Mouse (Mus musculus): ENCODE measurements around the gene Cdkn2c.
"Not testable (repeated sequence)": the region's sequence is repeated elsewhere in the genome, so short reads cannot be mapped to it uniquely, and the experiment has no call there.

Cdkn2c gene

DNA sequence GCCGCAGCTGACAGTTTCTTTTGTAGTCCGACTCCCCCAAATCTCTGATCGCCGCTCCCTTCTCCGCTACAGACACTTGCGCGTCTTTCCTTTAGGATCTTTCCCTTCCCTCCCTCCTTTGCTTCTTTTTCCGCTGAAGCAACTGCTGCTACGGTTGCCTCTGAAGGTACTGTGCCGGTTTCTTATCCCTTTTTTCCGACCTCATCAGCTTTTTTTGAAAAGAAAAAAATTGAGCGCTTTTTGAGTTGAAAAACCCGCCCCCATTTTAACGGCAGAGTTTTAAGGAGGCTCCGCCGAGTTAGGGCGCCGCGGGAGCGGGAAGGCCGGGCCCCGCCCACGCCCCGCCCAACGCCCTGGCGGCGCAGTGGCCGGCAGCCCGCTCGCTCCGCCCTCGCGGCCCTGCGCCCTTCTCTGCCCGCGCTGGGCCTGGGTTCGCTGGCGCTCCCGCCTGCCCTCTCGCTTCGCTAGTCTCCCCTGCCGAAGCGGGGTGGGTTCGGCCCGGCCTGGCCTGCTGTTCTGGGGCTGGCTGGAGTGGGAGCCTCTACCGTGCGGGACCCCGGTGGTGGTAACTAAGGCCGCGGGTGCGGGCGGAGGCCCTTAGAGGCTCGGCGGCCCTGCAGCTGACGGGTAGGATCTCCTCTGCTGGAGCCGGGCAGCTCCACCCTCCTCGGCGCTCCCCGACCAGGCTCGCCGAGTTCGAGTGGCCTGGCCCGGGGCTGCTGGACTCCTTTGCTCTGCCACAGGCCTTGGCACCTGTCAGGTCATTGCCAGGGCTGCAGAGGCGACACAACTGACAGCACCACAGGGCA, at the start of gene Cdkn2c:
Gene Cdkn2c (minus strand): TSS at position 729 of the 809 bp plus-strand sequence.
- DNase-seq (ENCODE audit: low read depth, low spot score) = peak; percentile 90

DNA sequence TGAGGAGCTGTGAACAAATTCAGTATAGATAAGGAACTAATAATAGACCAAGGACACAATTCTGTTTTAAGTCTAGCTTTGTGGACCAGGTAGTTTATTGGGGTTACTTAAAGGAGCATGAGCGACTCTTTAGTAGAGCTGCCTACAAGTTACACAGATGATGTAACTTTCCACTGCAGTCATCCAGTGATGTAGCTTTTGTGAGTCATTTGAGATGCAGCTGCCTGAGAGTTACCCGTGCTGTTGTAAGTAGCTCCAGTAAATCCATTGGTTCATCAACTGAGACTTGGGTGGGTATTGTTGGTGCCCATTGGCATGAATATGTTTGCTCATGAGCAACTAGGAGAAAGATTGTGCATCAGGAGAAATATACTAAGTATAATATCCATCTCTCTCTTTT, 38.4 kb upstream of the Cdkn2c start:
- peak; percentile 14 for DNase-seq (ENCODE audit: low read depth, low spot score)

GRCm38 (mm10) chr4:109703568-109703967, 36.6 kb upstream of the Cdkn2c start:
- peak; percentile 73 for DNase-seq (ENCODE audit: low read depth, low spot score)

- DNase-seq (ENCODE audit: low read depth, low spot score) = not testable (repeated sequence)
Observed at GRCm38 (mm10) chr4:109700727-109701126, 33.7 kb upstream of the Cdkn2c start.

DNA sequence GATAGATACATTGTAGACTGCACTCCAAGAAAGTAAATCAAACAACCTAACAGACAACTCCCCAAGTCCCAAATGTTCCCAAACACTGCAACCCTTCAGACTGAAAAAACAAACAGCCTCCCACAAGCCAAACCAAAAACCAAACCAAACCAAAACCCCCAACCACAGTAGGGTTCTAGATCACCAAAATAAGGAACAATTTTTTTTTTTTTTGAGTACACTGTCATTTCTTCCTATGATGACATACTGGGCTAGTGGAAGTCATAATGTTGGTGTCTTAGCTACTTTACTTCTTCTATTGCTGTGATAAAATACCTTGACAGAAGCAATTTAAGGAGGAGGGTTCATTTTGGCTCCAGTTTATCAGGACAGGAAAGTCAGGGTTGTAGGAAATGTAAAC, 25.7 kb upstream of the Cdkn2c start:
- no peak for DNase-seq (ENCODE audit: low read depth, low spot score)

GRCm38 (mm10) chr4:109683561-109683960, 16.6 kb upstream of the Cdkn2c start:
- no peak for DNase-seq (ENCODE audit: low read depth, low spot score)

DNA sequence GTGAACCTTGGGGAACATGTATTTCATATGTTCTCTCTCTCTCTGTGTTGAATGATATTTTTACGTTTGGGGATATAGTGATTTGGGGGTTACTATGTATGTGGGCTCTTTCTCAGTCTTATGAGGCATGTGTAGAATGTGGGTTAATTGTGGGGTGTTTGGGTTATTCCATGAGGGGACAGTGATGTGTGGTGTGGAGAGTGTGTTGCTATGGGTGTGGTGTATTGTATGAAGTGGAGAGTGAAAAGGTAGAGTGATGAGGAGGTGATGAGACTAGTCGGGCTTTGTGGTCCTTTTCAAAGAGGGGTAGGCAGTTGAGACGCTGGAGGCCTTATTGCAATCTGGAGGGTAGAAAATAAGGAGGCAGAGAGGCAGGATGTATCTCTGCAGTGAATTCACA, 10.2 kb upstream of the Cdkn2c start:
- DNase-seq (ENCODE audit: low read depth, low spot score) = no peak

GRCm38 (mm10) chr4:109676218-109677215, 9.5 kb upstream of the Cdkn2c start, which contains the start of gene Faf1:
Gene Faf1, plus strand, starts transcription at chr4:109676588.
- DNase-seq (ENCODE audit: low read depth, low spot score) = peak; percentile 99

- no peak for DNase-seq (ENCODE audit: low read depth, low spot score)
Observed at GRCm38 (mm10) chr4:109674097-109674496, 7.1 kb upstream of the Cdkn2c start.

- DNase-seq (ENCODE audit: low read depth, low spot score) = no peak
Observed at GRCm38 (mm10) chr4:109671941-109672340, 5.0 kb upstream of the Cdkn2c start.

DNA sequence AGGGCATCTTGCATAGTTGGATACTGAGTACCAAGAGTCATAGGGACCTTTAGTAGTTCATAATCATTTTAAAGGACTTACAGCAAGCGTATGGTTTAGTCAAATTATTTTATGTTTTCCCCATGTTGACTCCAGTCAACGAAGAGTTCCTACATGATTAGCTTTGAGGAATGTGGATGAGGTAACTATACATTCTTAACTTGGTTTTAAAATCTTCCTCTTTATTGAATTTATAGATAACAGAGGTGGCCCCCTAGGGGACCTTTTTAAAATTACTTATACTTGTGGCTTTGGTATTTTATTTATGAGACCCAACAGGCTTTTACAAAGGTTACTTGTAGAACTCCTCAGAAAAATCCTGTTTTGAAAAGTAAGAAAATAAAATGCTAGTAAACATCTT, 3.2 kb upstream of the Cdkn2c start:
- DNase-seq (ENCODE audit: low read depth, low spot score) = no peak

- DNase-seq (ENCODE audit: low read depth, low spot score) = no peak
Observed at GRCm38 (mm10) chr4:109667518-109667917, 529 bp upstream of the Cdkn2c start.

DNA sequence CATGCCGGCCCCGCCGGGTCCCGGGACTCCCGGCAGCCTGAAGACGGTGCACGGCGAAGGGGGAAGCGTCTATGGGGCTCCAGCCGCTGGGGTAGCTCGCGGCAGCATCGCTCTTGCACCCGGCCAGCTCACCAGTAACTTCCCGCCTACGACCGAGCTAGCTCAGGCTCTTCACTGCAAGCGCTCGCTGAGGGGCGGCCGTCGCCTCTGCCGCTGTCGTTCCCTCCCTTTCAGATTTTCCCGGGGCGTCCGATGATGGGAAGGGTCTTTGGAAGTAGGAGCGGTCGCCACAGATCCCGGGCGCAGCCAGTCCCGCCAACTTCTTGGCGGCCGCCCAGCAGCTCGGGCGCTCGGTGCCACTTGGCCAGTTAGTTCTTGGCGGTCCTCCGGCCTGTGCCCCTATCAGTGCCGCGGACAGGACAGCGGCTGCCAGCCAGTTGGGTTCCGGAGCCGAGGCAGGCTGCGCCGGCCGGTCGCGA, 968 bp downstream of the Cdkn2c start:
- DNase-seq (ENCODE audit: low read depth, low spot score) = peak; percentile 39

DNA sequence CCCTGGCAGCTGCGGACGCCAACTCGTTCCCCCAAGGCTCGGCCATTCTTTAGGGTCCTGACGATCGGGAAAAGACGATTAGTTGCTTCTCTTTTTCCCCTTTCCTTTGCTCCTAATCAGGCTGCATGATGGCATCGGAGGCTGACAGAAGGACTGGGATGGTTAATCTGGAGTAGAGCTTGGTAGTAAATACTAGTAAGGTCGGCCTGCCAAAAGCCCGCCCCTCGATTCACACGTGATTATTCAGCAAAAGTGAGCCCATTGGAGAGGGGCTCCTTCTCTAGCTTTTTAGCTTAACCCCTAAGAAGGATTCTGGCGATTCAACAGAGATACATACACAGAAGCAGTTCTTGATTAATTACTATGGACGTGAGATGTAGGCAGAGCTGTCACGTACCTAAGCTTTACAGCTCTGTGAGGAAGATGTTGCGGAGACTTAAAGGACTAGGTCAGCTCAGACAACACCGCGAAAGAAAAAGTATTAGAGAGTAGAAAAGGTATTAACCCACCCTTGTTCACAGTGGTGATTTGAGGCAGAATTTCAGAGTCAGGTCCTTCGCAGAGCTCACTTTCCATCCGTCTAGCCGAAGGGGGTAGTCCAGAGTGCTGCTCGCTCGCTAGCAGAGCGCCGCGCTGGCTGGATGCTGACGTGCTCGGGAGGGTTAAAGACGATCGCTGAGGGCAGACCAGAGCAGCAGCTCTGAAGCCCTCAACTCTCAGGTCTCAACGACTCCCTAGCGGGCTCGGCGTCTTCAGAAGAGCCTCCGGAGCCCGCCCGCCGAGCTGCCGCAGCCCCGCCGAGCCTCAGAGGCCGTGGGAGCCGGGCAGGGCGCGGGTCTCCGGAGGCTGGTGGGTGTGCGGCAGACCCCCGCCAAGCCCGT, 1.6 kb downstream of the Cdkn2c start:
- DNase-seq (ENCODE audit: low read depth, low spot score) = peak; percentile 54

- DNase-seq (ENCODE audit: low read depth, low spot score) = no peak
Observed at GRCm38 (mm10) chr4:109664091-109664490, 2.9 kb downstream of the Cdkn2c start.

GRCm38 (mm10) chr4:109662271-109662670, 4.7 kb downstream of the Cdkn2c start:
- no peak for DNase-seq (ENCODE audit: low read depth, low spot score)

- DNase-seq (ENCODE audit: low read depth, low spot score) = no peak
Observed at GRCm38 (mm10) chr4:109661183-109661582, 5.8 kb downstream of the Cdkn2c start.

- no peak for DNase-seq (ENCODE audit: low read depth, low spot score)
Observed at GRCm38 (mm10) chr4:109660568-109660967, 6.4 kb downstream of the Cdkn2c start.

DNA sequence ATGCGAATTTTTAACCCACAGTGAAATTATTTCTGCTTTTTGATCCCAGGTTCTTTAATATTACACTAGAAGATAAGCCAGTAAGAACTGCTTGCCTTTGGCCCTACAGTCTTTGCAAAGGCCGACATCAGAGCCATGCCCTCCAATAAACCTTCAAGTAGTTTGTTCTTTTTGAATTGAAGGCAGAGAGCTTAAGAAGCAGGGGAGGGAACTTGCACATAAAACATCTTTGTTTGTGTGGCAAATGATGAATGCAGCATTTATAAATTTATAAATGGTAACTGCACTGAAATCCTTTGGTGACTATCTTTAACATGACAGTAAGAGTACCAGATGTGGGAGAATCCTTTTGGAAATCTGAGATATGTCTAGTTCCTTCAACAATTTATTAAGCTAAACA, 7.4 kb downstream of the Cdkn2c start:
- DNase-seq (ENCODE audit: low read depth, low spot score) = no peak

- DNase-seq (ENCODE audit: low read depth, low spot score) = no peak
Observed at GRCm38 (mm10) chr4:109658826-109659225, 8.2 kb downstream of the Cdkn2c start.

DNA sequence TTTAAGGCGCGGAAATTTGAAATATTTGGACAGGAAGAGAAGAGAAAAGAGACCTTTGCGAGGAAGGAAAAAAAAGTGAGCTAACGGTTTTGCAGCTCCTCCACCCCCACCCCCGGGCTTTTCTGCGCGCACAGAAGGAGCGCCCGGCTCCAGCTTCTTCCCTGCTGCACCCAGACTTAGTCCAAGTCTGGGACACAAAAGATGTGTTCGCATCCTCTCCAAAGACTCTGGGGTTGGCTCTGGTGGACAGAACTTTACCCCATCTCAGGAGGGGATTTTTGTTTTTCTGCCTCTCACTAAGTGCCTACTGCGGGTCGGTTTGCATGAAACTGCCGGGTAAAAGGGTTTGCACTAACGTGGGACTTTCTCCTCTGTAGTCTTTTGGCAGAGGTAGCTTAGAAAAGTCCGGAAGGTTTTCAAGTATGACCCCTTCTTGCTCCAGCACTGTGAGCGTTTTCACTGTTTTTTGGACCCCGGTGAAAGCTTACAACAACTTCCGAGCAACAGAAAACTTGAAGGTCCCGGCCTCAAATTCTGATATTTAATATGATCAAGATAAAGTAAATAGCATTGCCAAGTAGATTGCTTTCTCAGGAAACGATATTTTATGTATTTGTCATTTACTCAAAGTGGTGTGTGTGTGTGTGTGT, 9.0 kb downstream of the Cdkn2c start:
- no peak for DNase-seq (ENCODE audit: low read depth, low spot score)
